Mouse (Mus musculus): Measurements from ENCODE around the gene Slc6a3.

DNA sequence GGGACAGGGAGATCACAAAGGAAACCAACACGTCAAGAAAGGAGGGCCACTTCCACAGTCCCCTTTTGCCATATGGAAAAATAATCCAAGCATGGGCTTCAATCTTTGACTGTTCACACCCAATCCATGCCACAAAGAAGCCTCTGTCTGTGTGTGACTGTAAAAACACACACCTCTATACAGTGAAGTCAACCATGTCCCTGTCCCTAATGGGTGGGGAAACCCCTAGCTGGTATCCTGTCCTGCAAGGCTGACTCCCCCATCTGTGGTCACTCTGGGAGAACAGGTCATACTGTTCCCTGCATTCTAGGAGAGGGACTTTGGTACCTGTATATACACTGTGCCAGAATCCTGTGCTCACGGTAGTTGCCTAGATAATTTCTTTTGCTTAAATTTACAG, 40.7 kb downstream of the Slc6a3 start:
- no peak for TF ChIP-seq CTCF (IDR thresholded peaks at IDR 0.05; ENCODE audit: low read depth, low read length)
- TF ChIP-seq POLR2A (IDR thresholded peaks at IDR 0.05; ENCODE audit: extremely low read depth, insufficient read depth, low read length): no peak

Data from liver, adult 2 months (tissue).